Mouse (Mus musculus) megakaryocyte-erythroid progenitor cell, adult 5-6 weeks (primary cell): Measurements from ENCODE around the gene Sfxn1. TPM values are rescaled to one million over a fixed set of nuclear protein-coding genes. Genes with fewer than 3 reads are reported as not detected.

Source experiments
- ATAC-seq: replicated peaks from 2 replicates; pipeline ENCODE4 v1.8.0; 2016; ENCODE audit warnings: mild to moderate bottlenecking, inconsistent platforms; ENCODE audit not compliant: severe bottlenecking, poor library complexity, low FRiP score, low TSS enrichment
- total RNA-seq, 2 experiments: library from RNA; stranded (forward) in 1 of 2; stranded (reverse) in 1 of 2; fragments of 200-1000, 215-1000 nt in 1 of 2; fragments of >200 nt in 1 of 2; fragmentation: Nextera tagmentation in 1 of 2; gene quantifications; 2 replicates each; pipeline ENCODE4 v1.2.3; 2014 to 2017

The Sfxn1 gene
- total RNA-seq, 2 experiments from 2014 or later = 153 to 178 TPM

DNA sequence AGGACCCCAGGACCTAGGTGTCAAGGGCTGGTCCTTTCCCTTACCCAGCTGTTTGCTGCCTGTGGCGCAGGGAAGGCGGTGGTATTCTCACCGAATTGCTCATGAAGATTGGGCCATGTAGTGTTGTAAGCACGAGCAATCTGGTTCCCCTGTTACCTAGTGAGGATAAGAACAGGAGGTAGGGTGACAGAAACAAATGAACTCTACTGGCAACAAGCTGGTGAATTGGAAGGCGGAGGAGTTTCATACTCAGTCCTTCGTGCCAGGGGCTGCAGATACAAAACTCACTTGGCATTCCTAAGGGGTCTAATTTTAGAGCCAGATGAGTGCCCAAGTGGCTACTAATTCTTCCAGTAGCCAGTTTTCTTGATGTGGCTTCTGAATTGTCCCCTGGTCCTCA, 4.4 kb downstream of the Sfxn1 start:
- ATAC-seq = no peak

- ATAC-seq = no peak
Measured at GRCm38 (mm10) chr13:54076762-54077460, 5.2 kb downstream of the Sfxn1 start.

- no peak for ATAC-seq
Measured at GRCm38 (mm10) chr13:54077470-54078174, 6.0 kb downstream of the Sfxn1 start.

DNA sequence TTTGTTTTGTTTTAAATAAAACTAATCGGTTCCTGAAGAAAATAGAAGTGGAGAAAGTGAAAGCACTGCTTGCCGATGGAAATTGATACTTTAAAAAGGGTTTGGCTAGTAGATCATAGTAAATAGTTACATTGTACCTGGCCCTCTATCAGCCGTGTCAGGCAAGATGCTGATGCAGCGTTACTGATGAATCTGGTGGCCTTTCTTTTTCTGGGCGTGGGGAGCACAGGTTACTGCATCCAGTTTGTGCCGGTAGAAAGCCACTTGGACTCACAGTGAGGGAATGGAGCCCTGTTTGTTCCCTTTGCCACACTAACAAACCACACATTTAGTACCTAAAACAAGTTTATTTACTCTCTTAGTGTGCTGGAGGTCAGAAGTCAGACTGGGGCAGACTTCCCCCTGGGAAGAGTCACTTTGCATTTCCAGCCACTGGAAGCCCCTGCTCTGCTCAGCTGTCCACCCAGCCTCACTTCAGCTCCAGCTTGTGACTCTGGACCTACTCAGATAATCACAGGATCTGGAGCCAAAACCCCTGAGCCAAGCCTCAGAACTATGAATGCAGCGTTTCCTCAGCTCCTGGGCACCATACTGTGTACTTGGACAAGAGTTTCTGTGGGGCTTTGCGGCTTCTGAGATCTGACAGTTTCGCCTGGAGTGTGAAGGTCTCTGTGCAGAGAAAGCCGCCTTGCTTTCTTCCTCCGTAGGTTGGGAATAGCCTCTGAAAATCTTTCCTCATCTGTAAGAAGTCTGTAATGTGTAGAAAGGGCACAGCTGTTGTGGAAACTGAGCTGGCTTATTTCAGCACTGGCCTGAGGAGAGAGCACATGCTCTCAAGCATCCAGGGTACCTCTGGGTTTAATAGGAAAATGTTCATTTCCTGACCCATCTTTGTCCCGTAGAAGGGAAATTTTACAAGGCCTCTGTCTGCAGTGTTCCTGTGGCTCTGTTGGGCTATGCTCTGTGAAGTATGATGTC, 8.4 kb downstream of the Sfxn1 start:
- ATAC-seq = no peak

DNA sequence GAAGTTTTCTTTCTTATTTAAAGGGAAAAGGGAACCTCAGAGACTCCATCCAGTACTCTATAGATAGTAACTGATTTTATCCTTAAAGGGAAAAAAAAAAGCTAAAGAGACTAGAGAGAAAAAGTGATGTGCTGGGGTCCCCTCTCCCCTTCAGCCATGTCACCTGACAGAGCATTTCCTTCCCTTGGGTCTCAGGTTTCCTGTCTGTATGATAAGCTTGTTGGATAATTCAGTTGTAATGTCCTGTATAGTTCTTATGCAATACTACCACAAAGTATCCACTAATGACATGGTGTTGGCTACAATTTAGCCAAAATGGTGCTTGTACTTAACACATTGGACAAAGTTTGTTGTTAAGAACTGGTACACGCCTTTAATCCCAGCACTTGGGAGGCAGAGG, 9.1 kb downstream of the Sfxn1 start:
- ATAC-seq = no peak

DNA sequence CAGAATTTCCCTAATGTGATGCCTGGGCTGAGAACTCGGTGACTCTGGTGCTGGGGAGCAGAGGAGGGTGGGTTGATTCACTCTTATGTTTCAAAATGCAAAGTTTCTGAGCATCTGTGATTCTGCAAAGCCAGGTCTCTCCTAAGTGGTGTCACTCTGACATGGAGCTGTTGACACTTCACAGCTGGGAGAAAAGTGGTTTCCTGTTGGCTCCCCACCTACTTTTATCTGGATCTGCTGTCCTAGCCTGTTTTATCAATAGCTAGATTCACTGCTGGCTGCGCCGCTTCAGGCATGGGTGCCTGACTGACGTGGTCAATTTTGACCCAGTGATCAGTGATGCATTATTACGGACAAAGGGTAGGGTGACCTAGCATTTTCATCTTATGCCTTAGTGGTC, 11.3 kb downstream of the Sfxn1 start:
- peak; percentile 57; the same call in 1 of the 2 replicates for ATAC-seq

DNA sequence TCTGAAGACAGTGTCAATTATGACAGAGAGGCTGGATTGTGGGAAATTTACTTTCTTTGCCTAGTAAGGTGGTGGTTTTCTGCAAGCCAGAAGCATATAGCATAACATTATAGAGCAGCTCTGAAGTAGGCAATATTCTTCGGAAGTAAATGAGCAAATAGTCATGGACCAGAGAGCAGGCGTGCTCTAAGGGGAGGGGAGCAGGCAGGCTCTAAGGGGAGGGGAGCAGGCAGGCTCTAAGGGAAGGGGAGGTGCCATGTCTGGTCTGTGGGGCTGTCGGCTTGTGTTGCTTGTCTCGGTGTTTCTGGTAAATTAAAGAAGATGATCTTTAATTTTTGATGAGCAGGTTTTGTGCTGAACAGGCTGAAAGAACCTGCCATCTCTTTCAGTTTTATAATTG, 12.5 kb downstream of the Sfxn1 start:
- no peak for ATAC-seq

- ATAC-seq = no peak
Measured at GRCm38 (mm10) chr13:54084826-54085225, 13.2 kb downstream of the Sfxn1 start.

DNA sequence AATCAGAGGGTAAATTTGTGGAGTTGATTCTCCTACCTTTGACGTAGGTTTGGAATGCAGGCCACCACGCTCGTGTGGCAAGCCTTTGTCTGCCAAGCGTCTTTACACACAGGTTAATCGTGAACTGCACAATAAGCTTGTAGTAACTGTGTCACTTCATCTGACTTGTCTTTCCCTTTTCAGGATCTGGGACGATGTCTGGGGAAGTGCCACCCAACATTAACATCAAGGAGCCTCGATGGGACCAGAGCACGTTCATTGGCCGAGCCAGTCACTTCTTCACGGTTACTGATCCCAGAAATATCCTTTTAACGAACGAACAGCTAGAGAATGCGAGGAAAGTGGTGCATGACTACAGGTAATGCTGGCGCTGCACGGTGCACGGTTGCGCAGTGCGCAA, 13.6 kb downstream of the Sfxn1 start:
- no peak for ATAC-seq

DNA sequence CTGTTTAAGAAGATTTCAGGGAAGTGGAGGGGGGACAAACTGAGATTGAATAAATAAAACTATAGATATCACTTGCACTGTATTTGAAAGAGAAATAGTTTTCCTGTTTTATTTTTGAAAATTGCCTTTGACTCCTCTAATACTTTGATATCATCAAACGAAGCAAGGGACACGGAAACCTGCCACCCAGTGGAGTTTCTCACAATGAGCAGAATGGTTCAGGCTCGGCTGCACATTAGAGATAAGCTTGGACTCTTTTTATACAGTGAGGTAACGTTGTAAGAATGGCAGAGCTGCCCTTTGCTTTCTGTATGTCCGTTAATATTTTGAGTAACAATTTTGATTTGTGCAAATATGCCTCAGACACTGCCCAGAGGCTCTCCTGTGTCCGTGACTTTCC, 20.1 kb downstream of the Sfxn1 start:
- ATAC-seq = 0 out of 2 replicates have a peak, but pooled peaks have one; percentile 61

- ATAC-seq = no peak
Measured at GRCm38 (mm10) chr13:54094349-54094748, 22.7 kb downstream of the Sfxn1 start.

DNA sequence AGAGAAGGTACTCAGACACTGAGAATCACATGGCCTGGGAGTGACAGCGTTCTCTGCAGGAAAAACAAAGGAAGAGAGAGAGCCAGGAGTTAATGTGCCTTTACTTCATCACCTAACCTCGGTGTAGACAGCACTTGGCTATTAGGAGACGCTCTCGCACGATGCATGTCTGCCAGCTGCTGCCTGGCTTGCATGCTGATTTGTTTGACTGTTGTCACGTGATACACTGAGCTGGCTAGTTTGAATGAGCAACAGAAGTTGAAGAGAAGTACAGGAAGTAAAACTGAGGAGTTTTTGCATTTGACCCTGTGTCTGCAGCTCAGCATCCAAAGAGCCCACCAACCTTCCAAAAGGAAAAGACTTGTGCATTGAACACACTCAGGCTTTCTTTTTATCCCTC, 23.3 kb downstream of the Sfxn1 start:
- no peak for ATAC-seq

- no peak for ATAC-seq
Measured at GRCm38 (mm10) chr13:54095721-54096120, 24.1 kb downstream of the Sfxn1 start.

- ATAC-seq = no peak
Measured at GRCm38 (mm10) chr13:54097227-54097626, 25.6 kb downstream of the Sfxn1 start.

- no peak for ATAC-seq
Measured at GRCm38 (mm10) chr13:54097797-54098196, 26.1 kb downstream of the Sfxn1 start.

DNA sequence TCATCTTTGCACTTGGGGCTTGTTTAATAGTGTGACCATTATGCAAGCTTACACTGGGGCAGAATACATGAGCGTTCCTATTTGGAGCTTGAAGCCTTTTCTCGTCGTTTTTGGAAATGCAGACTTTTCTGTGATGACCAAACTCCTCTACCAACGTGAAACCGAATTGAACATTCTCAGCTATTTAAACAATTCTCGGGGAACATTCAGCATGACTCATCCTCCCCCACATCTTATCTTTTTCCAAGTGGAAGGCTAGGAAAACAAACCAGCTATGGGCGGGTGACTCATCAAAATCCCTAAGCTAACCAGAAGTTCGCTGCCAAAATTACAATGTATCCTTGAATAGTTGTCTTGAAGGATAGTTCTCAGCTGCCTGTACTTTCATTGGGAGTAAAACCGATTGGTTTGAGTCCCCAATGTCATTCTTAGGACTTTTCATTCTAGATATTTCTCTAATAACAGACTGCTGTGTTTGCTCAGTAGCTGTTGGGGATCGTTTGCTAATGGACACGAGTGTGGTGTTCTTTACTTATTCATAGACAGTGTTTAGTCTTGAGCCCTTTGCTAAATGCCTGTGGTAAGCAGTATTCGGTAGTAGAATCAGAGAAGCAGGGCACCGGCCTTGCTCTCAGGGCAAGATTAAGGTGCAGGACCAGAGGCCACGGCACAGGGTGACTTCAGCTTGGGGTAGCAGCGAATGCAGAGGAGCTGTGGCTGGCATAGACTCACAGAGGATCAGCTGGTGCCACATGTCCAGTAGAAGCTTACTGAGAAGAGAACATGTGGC, 29.6 kb downstream of the Sfxn1 start:
- no peak for ATAC-seq

GRCm38 (mm10) chr13:54102061-54102460, 30.4 kb downstream of the Sfxn1 start:
- no peak for ATAC-seq

DNA sequence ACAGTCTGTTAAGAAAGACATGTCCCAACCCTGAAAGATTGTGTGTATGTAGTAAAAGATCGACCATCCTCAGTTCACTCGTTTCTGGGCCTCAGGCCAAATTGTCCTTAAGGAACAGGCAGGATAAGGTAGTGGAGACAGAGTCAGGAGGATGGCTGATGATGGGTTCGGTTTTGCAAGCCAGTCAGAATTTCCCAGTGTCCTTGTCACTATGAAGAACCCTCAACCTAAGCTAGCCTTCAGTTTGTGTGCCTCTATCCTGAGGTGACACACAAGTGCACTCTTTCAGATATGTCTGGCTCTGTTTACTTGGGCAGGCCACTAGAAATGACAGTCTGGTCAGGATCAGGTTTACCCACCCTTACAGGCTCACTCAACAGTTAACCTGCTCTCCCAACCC, 31.6 kb downstream of the Sfxn1 start:
- ATAC-seq = no peak

DNA sequence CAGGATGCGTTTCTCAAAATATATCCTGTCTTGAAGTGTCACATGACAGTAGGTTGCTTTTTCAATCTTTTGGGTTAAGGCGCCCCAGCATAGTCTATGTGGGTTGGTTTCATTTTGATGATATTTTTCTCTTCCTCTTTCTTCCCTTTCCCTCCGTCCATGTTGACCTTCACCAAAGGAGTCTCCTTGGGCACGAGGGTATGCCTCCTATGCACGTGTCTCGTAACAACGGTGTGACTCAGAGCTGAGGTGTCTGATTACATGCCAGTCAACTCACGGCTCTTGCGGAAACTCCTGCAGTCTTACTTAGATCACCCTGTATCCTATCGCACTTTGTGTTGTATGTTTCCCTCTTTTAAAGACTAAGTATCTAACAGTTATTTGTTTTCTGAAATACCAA, 32.2 kb downstream of the Sfxn1 start:
- no peak for ATAC-seq
